Mouse (Mus musculus): ENCODE measurements at regions not wholly inside any gene's neighbourhood (a gene's known extent, or its start where the extent isn't known, plus 50 kb on each side); places are given as distances from the start of the nearest gene placed in this dataset.

DNA sequence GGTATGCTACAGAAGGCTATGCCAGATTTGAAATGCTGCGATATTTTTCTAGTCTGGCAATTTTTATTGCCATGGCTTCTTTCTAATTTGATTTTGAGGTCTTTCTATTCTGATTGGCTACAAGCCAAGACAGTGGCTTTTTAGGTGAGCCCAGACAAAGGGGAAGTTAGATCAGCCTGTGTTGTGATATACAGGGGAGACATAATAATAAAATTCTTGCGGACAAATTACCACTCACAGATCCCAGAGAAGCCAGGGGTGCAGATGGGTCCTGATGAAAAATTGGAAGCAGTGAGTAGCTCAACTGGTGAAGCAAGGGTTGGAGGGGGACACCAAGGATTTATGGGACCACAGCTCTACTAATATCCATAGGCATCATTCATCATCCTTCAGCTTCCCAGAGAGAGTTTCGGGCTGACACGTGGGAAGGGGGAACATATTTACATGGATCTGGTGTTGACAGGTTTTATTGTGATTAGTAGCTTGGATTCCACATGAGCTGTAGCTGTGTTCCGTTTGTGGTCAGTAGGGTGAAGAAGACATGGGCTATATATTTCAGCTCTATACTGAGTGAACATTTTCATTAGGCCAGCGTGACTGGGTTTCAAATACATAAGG lies 190.0 kb downstream of the Gm5447 start:
- DNase-seq (ENCODE audit: low spot score), result no peak
- H3K4me1 ChIP-seq (ENCODE audit: insufficient read depth, low read length), result no peaks in the 10 kb centered on the region
- H3K27ac ChIP-seq, result no peak overlapping the region
- ATAC-seq, result no peak
- no peak overlapping the region for H3K4me3 ChIP-seq (ENCODE audit: low read length)
- H3K27me3 ChIP-seq (ENCODE audit: insufficient read depth, low read length), result no peaks in the 10 kb centered on the region
- H3K4me2 ChIP-seq (ENCODE audit: low read depth, low read length), result no peak overlapping the region
- no peak overlapping the region for H3K9ac ChIP-seq (replicated peaks; ENCODE audit: low read length)
- H3K36me3 ChIP-seq (ENCODE audit: insufficient read depth, low read length), result no peaks in the 10 kb centered on the region
- no peaks in the 10 kb centered on the region for H3K9me3 ChIP-seq (ENCODE audit: low read length)
- TF ChIP-seq CTCF (IDR thresholded peaks at IDR 0.05; ENCODE audit: low read depth), result no peak
- WGBS, result 78% methylated on average over 6 of the region's 6 CpGs

- Histone ChIP-seq H3K4me3 (ENCODE audit: low read length) (no peak overlapping the region), H3K36me3 (ENCODE audit: insufficient read depth, low read length) (no peaks in the 10 kb centered on the region), H3K4me1 (ENCODE audit: insufficient read depth, low read length) (no peaks in the 10 kb centered on the region), H3K27me3 (ENCODE audit: insufficient read depth, low read length) (no peaks in the 10 kb centered on the region), H3K9ac (replicated peaks; ENCODE audit: low read length) (no peak overlapping the region), H3K27ac (no peak overlapping the region), H3K4me2 (ENCODE audit: low read depth, low read length) (no peak overlapping the region), H3K9me3 (ENCODE audit: low read length) (no peaks in the 10 kb centered on the region)
- 59% methylated on average over 5 of the region's 5 CpGs for WGBS
- ATAC-seq, result no peak
- TF ChIP-seq CTCF (IDR thresholded peaks at IDR 0.05; ENCODE audit: low read depth), result no peak
- peak; percentile 19 for DNase-seq (ENCODE audit: low spot score)
Measured at GRCm38 (mm10) chr13:31166286-31166685, 192.3 kb downstream of the Gm5447 start.

DNA sequence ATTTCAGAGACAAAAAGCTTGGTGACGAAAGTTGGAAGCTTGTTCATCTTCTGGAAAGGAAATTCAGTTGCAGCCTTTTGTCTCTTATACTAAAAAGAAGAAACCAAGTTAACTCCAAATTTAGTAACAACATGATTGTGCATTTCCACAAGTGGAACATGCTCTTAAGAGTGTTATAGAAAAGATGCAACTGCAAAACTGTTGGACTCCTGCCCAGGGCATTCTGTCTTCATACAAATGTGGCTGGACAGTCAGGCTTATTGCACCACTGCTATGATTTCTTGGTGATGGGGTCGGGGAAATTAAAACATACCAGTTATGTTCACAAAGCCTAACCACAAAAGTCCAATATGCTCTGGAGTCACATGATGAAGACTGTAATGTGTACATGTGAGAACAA lies 194.8 kb downstream of the Gm5447 start:
- no peaks in the 10 kb centered on the region for H3K36me3 ChIP-seq (ENCODE audit: insufficient read depth, low read length)
- H3K27ac ChIP-seq, result no peak overlapping the region
- no peak overlapping the region for H3K4me2 ChIP-seq (ENCODE audit: low read depth, low read length)
- H3K27me3 ChIP-seq (ENCODE audit: insufficient read depth, low read length), result no peaks in the 10 kb centered on the region
- no peak overlapping the region for H3K9ac ChIP-seq (replicated peaks; ENCODE audit: low read length)
- 89% methylated on average over 2 of the region's 2 CpGs for WGBS
- DNase-seq (ENCODE audit: low spot score), result no peak
- no peaks in the 10 kb centered on the region for H3K9me3 ChIP-seq (ENCODE audit: low read length)
- H3K4me3 ChIP-seq (ENCODE audit: low read length), result no peak overlapping the region
- TF ChIP-seq CTCF (IDR thresholded peaks at IDR 0.05; ENCODE audit: low read depth), result no peak
- ATAC-seq, result no peak
- no peaks in the 10 kb centered on the region for H3K4me1 ChIP-seq (ENCODE audit: insufficient read depth, low read length)

DNA sequence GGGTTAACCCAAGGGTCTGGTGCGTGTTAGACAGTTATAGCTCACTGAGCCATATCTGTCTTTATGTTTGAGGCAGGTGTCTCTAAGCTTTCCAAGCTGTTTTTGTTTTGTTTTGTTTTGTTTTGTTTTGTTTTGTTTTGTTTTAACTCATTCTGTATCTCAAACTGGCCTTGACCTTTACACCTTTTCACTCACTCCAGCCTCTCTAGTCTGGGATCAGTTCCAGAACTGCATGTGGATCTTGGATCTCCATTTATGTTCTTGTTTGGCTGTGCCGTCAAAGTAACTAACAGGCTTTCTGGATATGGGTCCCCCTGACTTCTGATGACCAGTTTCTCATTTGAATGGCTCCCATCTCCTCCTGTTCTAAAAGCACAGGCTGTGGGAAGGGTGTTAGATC lies 197.7 kb downstream of the Gm5447 start:
- 79% methylated on average over 2 of the region's 2 CpGs for WGBS

GRCm38 (mm10) chr13:31172580-31172979 lies 198.6 kb downstream of the Gm5447 start:
- WGBS, result 95% methylated on average over 5 of the region's 5 CpGs
- ATAC-seq, result no peak
- H3K27me3 ChIP-seq (ENCODE audit: insufficient read depth, low read length), result no peaks in the 10 kb centered on the region
- H3K9ac ChIP-seq (replicated peaks; ENCODE audit: low read length), result no peak overlapping the region
- no peaks in the 10 kb centered on the region for H3K36me3 ChIP-seq (ENCODE audit: insufficient read depth, low read length)
- H3K9me3 ChIP-seq (ENCODE audit: low read length), result peaks cover 5% of the 10 kb centered on the region; the same call in 1 of the 2 replicates
- H3K4me2 ChIP-seq (ENCODE audit: low read depth, low read length), result no peak overlapping the region
- no peak overlapping the region for H3K27ac ChIP-seq
- no peak for TF ChIP-seq CTCF (IDR thresholded peaks at IDR 0.05; ENCODE audit: low read depth)
- H3K4me1 ChIP-seq (ENCODE audit: insufficient read depth, low read length), result no peaks in the 10 kb centered on the region
- no peak overlapping the region for H3K4me3 ChIP-seq (ENCODE audit: low read length)
- DNase-seq (ENCODE audit: low spot score), result no peak

More for the DNA sequence above, 197.7 kb downstream of the Gm5447 start:
- H3K27ac ChIP-seq, result no peak overlapping the region
- peaks cover 5% of the 10 kb centered on the region; the same call in 1 of the 2 replicates for H3K9me3 ChIP-seq (ENCODE audit: low read length)
- no peak overlapping the region for H3K4me2 ChIP-seq (ENCODE audit: low read depth, low read length)
- ATAC-seq (no peak), DNase-seq (ENCODE audit: low spot score) (no peak)
- H3K27me3 ChIP-seq (ENCODE audit: insufficient read depth, low read length), result no peaks in the 10 kb centered on the region
- H3K4me3 ChIP-seq (ENCODE audit: low read length), result no peak overlapping the region
- no peaks in the 10 kb centered on the region for H3K36me3 ChIP-seq (ENCODE audit: insufficient read depth, low read length)
- TF ChIP-seq CTCF (IDR thresholded peaks at IDR 0.05; ENCODE audit: low read depth), result no peak
- no peaks in the 10 kb centered on the region for H3K4me1 ChIP-seq (ENCODE audit: insufficient read depth, low read length)
- no peak overlapping the region for H3K9ac ChIP-seq (replicated peaks; ENCODE audit: low read length)

DNA sequence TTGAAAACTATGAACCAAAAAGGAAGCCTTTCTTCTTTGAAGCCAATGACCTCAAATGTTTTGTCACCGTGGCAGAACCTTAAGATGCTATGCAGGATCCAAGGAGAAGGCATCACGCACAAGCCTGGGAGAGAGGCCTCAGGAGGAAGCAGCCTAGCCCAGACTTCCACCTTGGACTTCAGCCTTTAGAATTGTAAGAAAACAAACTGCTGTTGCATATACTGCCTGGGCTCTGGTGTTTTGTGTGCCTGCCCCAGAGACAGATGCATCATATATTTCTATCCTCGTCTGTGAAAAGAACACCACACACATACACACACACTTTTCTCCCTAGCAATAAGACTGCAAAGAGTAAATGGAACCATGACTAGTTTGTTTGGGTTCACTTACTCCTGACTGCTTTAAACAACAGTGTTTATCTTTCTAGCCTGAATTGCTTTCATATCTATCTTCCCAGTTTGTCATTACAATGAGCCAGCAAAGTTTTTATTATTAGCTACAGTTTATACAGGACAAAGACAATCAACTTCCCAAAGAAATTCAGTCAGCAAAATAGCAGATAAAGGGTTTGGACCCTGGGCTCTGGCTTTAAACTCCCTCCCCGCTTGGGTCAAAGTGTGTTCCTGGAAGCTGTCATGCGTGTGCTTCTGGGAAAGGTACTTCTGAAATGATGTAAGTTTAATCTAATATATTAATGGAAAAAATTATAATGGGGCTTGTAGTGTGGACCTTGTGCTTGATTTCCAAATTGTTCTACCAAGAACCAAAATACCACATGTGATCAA lies 204.2 kb downstream of the Gm5447 start:
- no peak overlapping the region for H3K9ac ChIP-seq (replicated peaks; ENCODE audit: low read length)
- H3K27ac ChIP-seq, result no peak overlapping the region
- H3K36me3 ChIP-seq (ENCODE audit: insufficient read depth, low read length), result no peaks in the 10 kb centered on the region
- H3K4me1 ChIP-seq (ENCODE audit: insufficient read depth, low read length), result no peaks in the 10 kb centered on the region
- DNase-seq (ENCODE audit: low spot score) (no peak), ATAC-seq (no peak)
- H3K4me3 ChIP-seq (ENCODE audit: low read length), result no peak overlapping the region
- no peak for TF ChIP-seq CTCF (IDR thresholded peaks at IDR 0.05; ENCODE audit: low read depth)
- no peaks in the 10 kb centered on the region for H3K27me3 ChIP-seq (ENCODE audit: insufficient read depth, low read length)
- H3K4me2 ChIP-seq (ENCODE audit: low read depth, low read length), result no peak overlapping the region
- H3K9me3 ChIP-seq (ENCODE audit: low read length), result peaks cover 5% of the 10 kb centered on the region; the same call in 1 of the 2 replicates
- 80% methylated on average over 5 of the region's 5 CpGs for WGBS

- ATAC-seq (no peak), DNase-seq (ENCODE audit: low spot score) (no peak)
- peaks cover 5% of the 10 kb centered on the region; the same call in 1 of the 2 replicates for H3K9me3 ChIP-seq (ENCODE audit: low read length)
- no peaks in the 10 kb centered on the region for H3K4me1 ChIP-seq (ENCODE audit: insufficient read depth, low read length)
- no peak overlapping the region for H3K9ac ChIP-seq (replicated peaks; ENCODE audit: low read length)
- no peak overlapping the region for H3K4me3 ChIP-seq (ENCODE audit: low read length)
- TF ChIP-seq CTCF (IDR thresholded peaks at IDR 0.05; ENCODE audit: low read depth), result no peak
- H3K27me3 ChIP-seq (ENCODE audit: insufficient read depth, low read length), result no peaks in the 10 kb centered on the region
- H3K27ac ChIP-seq, result no peak overlapping the region
- WGBS, result 84% methylated on average over 3 of the region's 3 CpGs
- no peaks in the 10 kb centered on the region for H3K36me3 ChIP-seq (ENCODE audit: insufficient read depth, low read length)
- H3K4me2 ChIP-seq (ENCODE audit: low read depth, low read length), result no peak overlapping the region
Measured at GRCm38 (mm10) chr13:31178964-31179363, 205.0 kb downstream of the Gm5447 start.
